Mouse (Mus musculus): ENCODE measurements at regions not wholly inside any gene's neighbourhood (a gene's known extent, or its start where the extent isn't known, plus 50 kb on each side); places are given as distances from the start of the nearest gene placed in this dataset.

GRCm38 (mm10) chr5:73892440-73893225 lies 175.6 kb downstream of the Usp46 start:
- POLR2A ChIA-PET = interaction anchor here in 3 of 4 experiments (0.6 to 1.9 kb wide), 15 partner anchors 9 to 1294 kb away, joined by 3 to 11 read pairs (median 4); no protein-coding TSS in a partner anchor
- CTCF ChIA-PET = interaction anchor here in 1 of 4 experiments (0.6 kb wide), 1 partner anchor 391 kb away, joined by 6 read pairs; no protein-coding TSS in a partner anchor

- ChIA-PET POLR2A (interaction anchor here in 1 of 4 experiments (0.6 to 1.4 kb wide), 2 partner anchors 9 to 192 kb away, joined by 4 to 5 read pairs; no protein-coding TSS in a partner anchor), CTCF (no interaction called here)
Measured at GRCm38 (mm10) chr5:73895186-73895585, 173.0 kb downstream of the Usp46 start.

GRCm38 (mm10) chr5:73896785-73897184 lies 171.4 kb downstream of the Usp46 start:
- ChIA-PET POLR2A (interaction anchor here in 1 of 4 experiments (1.4 to 1.5 kb wide), 2 partner anchors 9 to 30 kb away, joined by 3 read pairs; no protein-coding TSS in a partner anchor), CTCF (no interaction called here)

GRCm38 (mm10) chr5:73901651-73902050 lies 166.6 kb downstream of the Usp46 start:
- CTCF ChIA-PET = no interaction called here
- POLR2A ChIA-PET = interaction anchor here in 1 of 4 experiments (3.0 kb wide), 1 partner anchor 191 kb away, joined by 13 read pairs; no protein-coding TSS in a partner anchor

- CTCF ChIA-PET = interaction anchor here in 1 of 4 experiments (0.7 kb wide), 1 partner anchor 502 kb away, joined by 3 read pairs; no protein-coding TSS in a partner anchor
- POLR2A ChIA-PET = interaction anchor here in 1 of 4 experiments (1.1 to 3.0 kb wide), 5 partner anchors 11 to 190 kb away, joined by 3 to 13 read pairs (median 5); no protein-coding TSS in a partner anchor
Measured at GRCm38 (mm10) chr5:73902470-73903218, 165.6 kb downstream of the Usp46 start.

GRCm38 (mm10) chr5:73903219-73903570 lies 165.0 kb downstream of the Usp46 start:
- ChIA-PET CTCF (interaction anchor here in 1 of 4 experiments (0.7 kb wide), 1 partner anchor 502 kb away, joined by 3 read pairs; no protein-coding TSS in a partner anchor), POLR2A (interaction anchor here in 1 of 4 experiments (1.1 to 3.0 kb wide), 6 partner anchors 9 to 190 kb away, joined by 3 to 13 read pairs (median 4); no protein-coding TSS in a partner anchor)

- CTCF ChIA-PET = no interaction called here
- POLR2A ChIA-PET = interaction anchor here in 1 of 4 experiments (1.3 to 3.0 kb wide), 4 partner anchors 10 to 189 kb away, joined by 4 to 13 read pairs (median 6); no protein-coding TSS in a partner anchor
Measured at GRCm38 (mm10) chr5:73904146-73904811, 164.0 kb downstream of the Usp46 start.

GRCm38 (mm10) chr5:73912149-73912548 lies 156.1 kb downstream of the Usp46 start:
- ChIA-PET POLR2A (interaction anchor here in 1 of 4 experiments (0.6 to 1.4 kb wide), 2 partner anchors 9 to 19 kb away, joined by 5 to 6 read pairs; no protein-coding TSS in a partner anchor), CTCF (no interaction called here)

- CTCF ChIA-PET = no interaction called here
- POLR2A ChIA-PET = interaction anchor here in 1 of 4 experiments (0.6 kb wide), 1 partner anchor 8 kb away, joined by 5 read pairs; no protein-coding TSS in a partner anchor
Measured at GRCm38 (mm10) chr5:73913116-73913515, 155.1 kb downstream of the Usp46 start.

GRCm38 (mm10) chr5:73918011-73918410 lies 150.2 kb downstream of the Usp46 start:
- ChIA-PET POLR2A (interaction anchor here in 1 of 4 experiments (1.2 kb wide), 1 partner anchor 30 kb away, joined by 3 read pairs; no protein-coding TSS in a partner anchor), CTCF (no interaction called here)

- CTCF ChIA-PET = no interaction called here
Measured at GRCm38 (mm10) chr5:73919936-73920335, 148.3 kb downstream of the Usp46 start.

GRCm38 (mm10) chr5:73927534-73927933 lies 140.7 kb downstream of the Usp46 start:
- POLR2A ChIA-PET = interaction anchor here (0.6 to 1.3 kb wide), 4 partner anchors 14 to 1775 kb away, joined by 3 to 6 read pairs (median 3); no protein-coding TSS in a partner anchor

More at GRCm38 (mm10) chr5:73919936-73920335, 148.3 kb downstream of the Usp46 start:
- POLR2A ChIA-PET = no interaction called here

GRCm38 (mm10) chr5:73928691-73929090 lies 139.5 kb downstream of the Usp46 start:
- ChIA-PET CTCF (no interaction called here), POLR2A (no interaction called here)

More at GRCm38 (mm10) chr5:73927534-73927933, 140.7 kb downstream of the Usp46 start:
- CTCF ChIA-PET = no interaction called here

GRCm38 (mm10) chr5:73930205-73930604 lies 138.0 kb downstream of the Usp46 start:
- CTCF ChIA-PET = interaction anchor here in 1 of 4 experiments (0.7 kb wide), 1 partner anchor 297 kb away, joined by 3 read pairs; no protein-coding TSS in a partner anchor
- POLR2A ChIA-PET = interaction anchor here in 2 of 4 experiments (0.6 to 0.8 kb wide), 3 partner anchors 16 to 844 kb away, joined by 3 to 6 read pairs (median 4); no protein-coding TSS in a partner anchor

- ChIA-PET POLR2A (interaction anchor here in 1 of 4 experiments (0.6 to 2.3 kb wide), 2 partner anchors 15 to 206 kb away, joined by 3 to 6 read pairs; no protein-coding TSS in a partner anchor), CTCF (interaction anchor here in 2 of 4 experiments (0.6 to 1.6 kb wide), 3 partner anchors 84 to 346 kb away, joined by 3 read pairs; no protein-coding TSS in a partner anchor)
Measured at GRCm38 (mm10) chr5:73937799-73938198, 130.4 kb downstream of the Usp46 start.

GRCm38 (mm10) chr5:73938450-73938849 lies 129.8 kb downstream of the Usp46 start:
- CTCF ChIA-PET = interaction anchor here in 3 of 4 experiments (0.6 to 0.9 kb wide), 4 partner anchors 84 to 340 kb away, joined by 3 to 7 read pairs (median 5); no protein-coding TSS in a partner anchor

GRCm38 (mm10) chr5:73942950-73943349 lies 125.3 kb downstream of the Usp46 start:
- ChIA-PET CTCF (no interaction called here), POLR2A (interaction anchor here in 1 of 4 experiments (1.2 to 1.3 kb wide), 3 partner anchors 8 to 152 kb away, joined by 3 to 4 read pairs (median 4); no protein-coding TSS in a partner anchor)

More at GRCm38 (mm10) chr5:73938450-73938849, 129.8 kb downstream of the Usp46 start:
- POLR2A ChIA-PET = interaction anchor here in 1 of 4 experiments (1.4 to 2.3 kb wide), 3 partner anchors 10 to 35 kb away, joined by 3 to 6 read pairs (median 3); no protein-coding TSS in a partner anchor

- ChIA-PET POLR2A (interaction anchor here in 3 of 4 experiments (0.6 to 2.7 kb wide), 18 partner anchors 12 to 181 kb away, joined by 3 to 11 read pairs (median 3); no protein-coding TSS in a partner anchor), CTCF (no interaction called here)
Measured at GRCm38 (mm10) chr5:73945671-73946070, 122.6 kb downstream of the Usp46 start.

Data from embryonic stem cell, embryonic (primary cell).